8 mouse cellular contexts compared by ENCODE assay signal in the genomic region with DNA sequence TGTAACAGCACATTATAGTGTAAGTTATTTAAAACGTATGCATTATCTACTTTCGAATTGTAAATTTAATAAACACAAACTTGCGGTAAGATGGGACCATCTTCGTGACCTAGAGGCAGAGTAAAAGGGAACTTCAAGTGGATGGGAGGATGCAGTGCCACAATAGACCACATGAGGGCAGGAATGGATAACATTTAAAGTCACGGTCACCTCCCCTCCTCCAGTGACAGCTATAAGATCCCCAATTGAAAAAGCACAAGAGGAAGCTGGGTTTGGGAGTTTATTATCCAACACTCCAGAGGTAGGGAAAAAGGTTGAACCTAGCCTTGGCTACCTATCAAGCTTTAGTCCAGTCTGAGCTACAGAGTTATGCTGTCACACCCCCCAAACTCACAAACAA. TPM values are rescaled to one million over a fixed set of nuclear protein-coding genes. Genes with fewer than 3 reads are reported as not detected.
DNase-seq lines count a peak whose midpoint lies in the region; ATAC-seq and TF ChIP-seq lines count a peak whose summit lies in the region.

No protein-coding gene starts in this region.

- peak; percentile 51; the same call in 1 of the 2 replicates for ATAC-seq in forebrain, embryonic 11.5 days (replicated peaks; ENCODE audit: low FRiP score)

- WGBS in forebrain, embryonic 11.5 days, result 44% methylated on average over 5 of the region's 5 CpGs
- WGBS in forebrain, embryonic 10.5 days, result 36% methylated on average over 5 of the region's 5 CpGs

- TF ChIP-seq RAD21 in CH12.LX (IDR thresholded peaks at IDR 0.05; ENCODE audit: low read depth, low read length), result peak; percentile 84

- no peak overlapping the region for H3K4me2 ChIP-seq in forebrain, embryonic 11.5 days (ENCODE audit: low read depth, low read length, severe bottlenecking)
- no peak overlapping the region for H3K4me2 ChIP-seq in CH12.LX (ENCODE audit: insufficient read depth, low read depth, poor library complexity, severe bottlenecking)

- TF ChIP-seq CTCF in CH12.LX (conservative IDR thresholded peaks at IDR 0.05 in 1 of 2, IDR thresholded peaks at IDR 0.05 in 1 of 2; ENCODE audit: low read depth in 2 of 2, low read length in 2 of 2), result peak; percentile 62 to 78

- no peak overlapping the region for H3K9ac ChIP-seq in forebrain, embryonic 11.5 days (ENCODE audit: low read length)
- H3K9ac ChIP-seq in CH12.LX (ENCODE audit: insufficient read depth, low read depth), result no peak overlapping the region

- H3K9me3 ChIP-seq in forebrain, embryonic 11.5 days (ENCODE audit: control insufficient read depth, low read length), result no peaks in the 10 kb centered on the region
- no peaks in the 10 kb centered on the region for H3K9me3 ChIP-seq in forebrain, embryonic 10.5 days
- no peaks in the 10 kb centered on the region for H3K9me3 ChIP-seq in CH12.LX (replicated peaks; ENCODE audit: low read length)

- DNase-seq in forebrain, embryonic 11.5 days (ENCODE audit: low spot score), result peak; percentile 64
- DNase-seq in forebrain, embryonic 10.5 days (ENCODE audit: extremely low spot score, low spot score), result no peak
- peak; percentile 56 for DNase-seq in CH12.LX (ENCODE audit: extremely low read depth)
- DNase-seq in cerebellum, adult 18-20 months, result peak; percentile 54 to 56
- DNase-seq in forelimb bud, embryonic 11.5 days (ENCODE audit: low read depth, low spot score), result peak; percentile 29
- DNase-seq in kidney, postnatal 10 days, result peak; percentile 75
- peak; percentile 42 to 46 for DNase-seq in lung, adult 18-20 months
- peak; percentile 43 to 62 for DNase-seq in right cerebral cortex, postnatal 10 days (ENCODE audit: low spot score in 2 of 2)

- in situ Hi-C loops in CH12.LX (cut with MboI; ENCODE audit: low pct_ligation_motif_present, low pct_unique_long_range_greater_than_20kb, low sequenced_read_pairs), result loop anchor here (25.0 kb wide), 1 partner anchor 222 kb away; no protein-coding TSS in a partner anchor

- H3K4me3 ChIP-seq in forebrain, embryonic 11.5 days (ENCODE audit: low read depth, low read length), result no peak overlapping the region
- no peak overlapping the region for H3K4me3 ChIP-seq in forebrain, embryonic 10.5 days
- no peak overlapping the region for H3K4me3 ChIP-seq in CH12.LX (replicated peaks in 1 of 3; ENCODE audit: low read depth in 2 of 3, low read length in 2 of 3, poor library complexity in 1 of 3)

- TF ChIP-seq EP300 in CH12.LX (IDR thresholded peaks at IDR 0.05; ENCODE audit: low read length), result no peak

- H3K36me3 ChIP-seq in forebrain, embryonic 11.5 days (ENCODE audit: control insufficient read depth, insufficient read depth, low read length), result no peaks in the 10 kb centered on the region
- H3K36me3 ChIP-seq in forebrain, embryonic 10.5 days (replicated peaks), result peaks cover 14% of the 10 kb centered on the region
- H3K36me3 ChIP-seq in CH12.LX (replicated peaks in 1 of 2; ENCODE audit: control insufficient read depth in 1 of 2, insufficient read depth in 1 of 2, low read length in 1 of 2), result peaks cover 19 to 34% of the 10 kb centered on the region in 2 experiments

- dilution Hi-C loops in CH12.LX (cut with MboI; ENCODE audit: extremely low pct_ligation_motif_present, extremely low pct_unique_long_range_greater_than_20kb, low sequenced_read_pairs), result no loop called here

- H3K79me2 ChIP-seq in CH12.LX (replicated peaks; ENCODE audit: control insufficient read depth, extremely low read depth, insufficient read depth, poor library complexity, severe bottlenecking), result no peaks in the 10 kb centered on the region

- H3K27ac ChIP-seq in forebrain, embryonic 11.5 days (ENCODE audit: low read depth, low read length), result no peak overlapping the region
- no peak overlapping the region for H3K27ac ChIP-seq in forebrain, embryonic 10.5 days
- H3K27ac ChIP-seq in CH12.LX (ENCODE audit: insufficient read depth, low read depth), result no peak overlapping the region

- no peak for TF ChIP-seq POLR2A in CH12.LX (IDR thresholded peaks at IDR 0.05; ENCODE audit: low read depth, low read length)

- H3K4me1 ChIP-seq in forebrain, embryonic 11.5 days (replicated peaks; ENCODE audit: control insufficient read depth, insufficient read depth, low read length), result no peaks in the 10 kb centered on the region
- no peaks in the 10 kb centered on the region for H3K4me1 ChIP-seq in forebrain, embryonic 10.5 days
- H3K4me1 ChIP-seq in CH12.LX (ENCODE audit: control insufficient read depth in 1 of 2, insufficient read depth in 2 of 2), result no peaks in the 10 kb centered on the region

- no peaks in the 10 kb centered on the region for H3K27me3 ChIP-seq in forebrain, embryonic 11.5 days (ENCODE audit: control insufficient read depth, insufficient read depth, low read length)
- H3K27me3 ChIP-seq in forebrain, embryonic 10.5 days (ENCODE audit: poor library complexity, severe bottlenecking), result peaks cover 13% of the 10 kb centered on the region
- H3K27me3 ChIP-seq in CH12.LX (replicated peaks), result no peaks in the 10 kb centered on the region

TF ChIP-seq in CH12.LX, 34 proteins besides CTCF, POLR2A, EP300 and RAD21:
- TF ChIP-seq MYC (IDR thresholded peaks at IDR 0.05; ENCODE audit: low read depth, low read length), result no peak
- no peak for TF ChIP-seq MAFK (IDR thresholded peaks at IDR 0.05; ENCODE audit: insufficient replicate concordance, low read length)
- no peak for TF ChIP-seq USF2 (conservative IDR thresholded peaks at IDR 0.05; ENCODE audit: low read depth, low read length)
- peak; percentile 48 for TF ChIP-seq SMC3 (IDR thresholded peaks at IDR 0.05; ENCODE audit: low read depth, low read length)
TF ChIP-seq in CH12.LX: peak in this region for 1.

RNA-seq across cellular contexts. Expression of gene Ctps2, which starts 14.7 kb away (rescaled TPM):
- polyA plus RNA-seq in forebrain, embryonic 11.5 days (2014; fragmentation: Nextera tagmentation; extraction: Ambion mirVana), result 81.0 and 85.1 TPM in 2 replicates
- polyA plus RNA-seq in forebrain, embryonic 10.5 days (2016; fragmentation: Nextera tagmentation; extraction: Ambion mirVana), result 62.5 and 65.3 TPM in 2 replicates
- total RNA-seq in CH12.LX (2012; rRNA removed), result 18.9 and 23.3 TPM in 2 replicates
- total RNA-seq in CH12.LX (2014; rRNA removed), result 26.4 and 36.9 TPM in 2 replicates
- 22.3 and 29.4 TPM in 2 replicates for polyA plus RNA-seq in CH12.LX (2012; ENCODE audit: insufficient read length, low read depth)

RNA-seq across cellular contexts. Expression of gene Syap1, which starts 27.4 kb away (rescaled TPM):
- polyA plus RNA-seq in forebrain, embryonic 11.5 days (2014; fragmentation: Nextera tagmentation; extraction: Ambion mirVana), result 26.2 and 31.8 TPM in 2 replicates
- polyA plus RNA-seq in forebrain, embryonic 10.5 days (2016; fragmentation: Nextera tagmentation; extraction: Ambion mirVana), result 19.4 and 20.3 TPM in 2 replicates
- 5.9 and 6.2 TPM in 2 replicates for total RNA-seq in CH12.LX (2012; rRNA removed)
- total RNA-seq in CH12.LX (2014; rRNA removed), result 14.7 and 18.1 TPM in 2 replicates
- 12.3 and 13.4 TPM in 2 replicates for polyA plus RNA-seq in CH12.LX (2012; ENCODE audit: insufficient read length, low read depth)

RNA-seq across cellular contexts. Expression of gene S100g, which starts 48.7 kb away (rescaled TPM):
- not detected in 2 replicates for polyA plus RNA-seq in forebrain, embryonic 11.5 days (2014; fragmentation: Nextera tagmentation; extraction: Ambion mirVana)
- polyA plus RNA-seq in forebrain, embryonic 10.5 days (2016; fragmentation: Nextera tagmentation; extraction: Ambion mirVana), result not detected in 2 replicates
- not detected in 2 replicates for total RNA-seq in CH12.LX (2012; rRNA removed)
- not detected in 2 replicates for total RNA-seq in CH12.LX (2014; rRNA removed)
- polyA plus RNA-seq in CH12.LX (2012; ENCODE audit: insufficient read length, low read depth), result not detected in 2 replicates
